Mouse (Mus musculus): Measurements from ENCODE around the gene Tcf20.

DNA sequence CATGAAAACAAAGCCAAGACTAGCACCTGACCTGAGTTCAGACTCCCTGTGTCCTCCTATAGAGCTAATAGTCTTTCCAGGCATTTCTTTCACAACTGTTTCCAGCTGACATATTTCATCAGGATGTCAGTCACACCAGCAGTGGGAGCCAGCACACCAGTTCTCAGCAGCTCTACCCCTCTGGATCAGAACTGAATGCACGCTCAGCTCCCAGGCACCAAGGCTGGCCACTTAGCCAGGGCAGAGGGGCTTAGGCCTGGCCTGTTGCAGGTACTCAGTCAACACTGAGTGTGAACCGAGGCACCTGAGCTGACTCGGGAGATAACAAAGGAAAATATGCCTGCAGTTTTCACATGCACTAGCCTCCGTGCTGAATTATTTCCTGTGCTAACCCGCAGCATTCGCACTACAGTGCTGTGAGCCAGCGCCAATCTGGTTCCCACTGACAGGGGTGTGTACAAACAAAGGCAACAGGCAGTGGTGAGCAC is 81.1 kb downstream of the Tcf20 start:
- TF ChIP-seq GATA1 (IDR thresholded peaks at IDR 0.05; ENCODE audit: borderline replicate concordance, low read length) (no peak), FLI1 (IDR thresholded peaks at IDR 0.05; ENCODE audit: low read length) (no peak)
